Mouse (Mus musculus) MEL (cell line): ENCODE results near the gene Suclg2. TPM values are rescaled to one million over a fixed set of nuclear protein-coding genes. Genes with fewer than 3 reads are reported as not detected.

Source experiments
- DNase-seq: peaks from one replicate; pipeline ENCODE4 v3.0.0; 2011; ENCODE audit warnings: low read depth, low spot score
- H3K27ac ChIP-seq: 2 replicates; pipeline ENCODE4 v1.5.1; 2012; ENCODE audit warnings: low read depth, mild to moderate bottlenecking, control low read depth, low read length, moderate library complexity; ENCODE audit not compliant: control insufficient read depth
- H3K27me3 ChIP-seq, 2 experiments: fragments of 150-350 bp in 1 of 2; sonication (generic) in 1 of 2; 2 replicates each; pipeline ENCODE4 v1.6.1; 2012; ENCODE audit warnings: low read length in 2 of 2, mild to moderate bottlenecking in 2 of 2, improper control_type of control experiment in 1 of 2, moderate library complexity in 1 of 2; ENCODE audit not compliant: insufficient read depth in 2 of 2, control insufficient read depth in 1 of 2
- H3K36me3 ChIP-seq, 2 experiments: 2 replicates each; pipeline ENCODE4 v1.6.1; 2012 to 2014; ENCODE audit warnings: low read length in 2 of 2, improper control_type of control experiment in 1 of 2, inconsistent platforms in 1 of 2, mild to moderate bottlenecking in 1 of 2; ENCODE audit not compliant: insufficient read depth in 2 of 2, control insufficient read depth in 1 of 2
- H3K4me1 ChIP-seq, 2 experiments: fragments of 150-350 bp in 1 of 2; sonication (generic) in 1 of 2; 2 replicates each; pipeline ENCODE4 v1.6.1; 2012; ENCODE audit warnings: low read length in 2 of 2, improper control_type of control experiment in 1 of 2, mild to moderate bottlenecking in 1 of 2; ENCODE audit not compliant: insufficient read depth in 2 of 2, control insufficient read depth in 1 of 2
- H3K4me3 ChIP-seq, 2 experiments: fragments of 150-350 bp in 1 of 2; sonication (generic) in 1 of 2; 2 replicates each; pipeline ENCODE4 v1.5.1; 2012; ENCODE audit warnings: low read depth in 2 of 2, low read length in 2 of 2, mild to moderate bottlenecking in 2 of 2, moderate library complexity in 2 of 2, control low read depth in 1 of 2, improper control_type of control experiment in 1 of 2; ENCODE audit not compliant: control insufficient read depth in 1 of 2, insufficient read depth in 1 of 2
- H3K79me2 ChIP-seq: 2 replicates; pipeline ENCODE4 v1.6.1; 2012; ENCODE audit warnings: mild to moderate bottlenecking, low read length, moderate library complexity; ENCODE audit not compliant: control insufficient read depth, poor library complexity, insufficient read depth
- H3K9ac ChIP-seq: 2 replicates; pipeline ENCODE4 v1.6.1; 2012; ENCODE audit warnings: low read depth, mild to moderate bottlenecking, control low read depth, low read length, moderate library complexity; ENCODE audit not compliant: control insufficient read depth, poor library complexity, severe bottlenecking
- H3K9me3 ChIP-seq: fragments of 150-350 bp; sonication (generic); replicated peaks from 2 replicates; pipeline ENCODE4 v1.6.1; 2012; ENCODE audit warnings: mild to moderate bottlenecking, low read length, improper control_type of control experiment, moderate library complexity; ENCODE audit not compliant: insufficient read depth
- CHD1 ChIP-seq: IDR thresholded peaks from 2 replicates; pipeline ENCODE4 v1.6.1; 2012; ENCODE audit warnings: low read depth, mild to moderate bottlenecking, inconsistent platforms, low read length, improper control_type of control experiment
- CHD2 ChIP-seq: IDR thresholded peaks from 2 replicates; pipeline ENCODE4 v1.6.1; 2011; ENCODE audit warnings: low read length, improper control_type of control experiment
- CTCF ChIP-seq, 3 experiments: IDR thresholded peaks in 2 of 3; conservative IDR thresholded peaks in 1 of 3; 2 replicates each; pipeline ENCODE4 v1.5.1; 2011 to 2012; ENCODE audit warnings: low read length in 3 of 3, low read depth in 2 of 3, mild to moderate bottlenecking in 2 of 3, improper control_type of control experiment in 1 of 3, inconsistent platforms in 1 of 3, mixed read lengths in 1 of 3, moderate library complexity in 1 of 3; ENCODE audit not compliant: control insufficient read depth in 1 of 3, insufficient read depth in 1 of 3, poor library complexity in 1 of 3, severe bottlenecking in 1 of 3
- ELF1 ChIP-seq: IDR thresholded peaks from 2 replicates; pipeline ENCODE4 v1.6.1; 2014; ENCODE audit warnings: low read depth, mild to moderate bottlenecking, inconsistent platforms, low read length, improper control_type of control experiment, moderate library complexity
- ETS1 ChIP-seq: IDR thresholded peaks from 2 replicates; pipeline ENCODE4 v1.6.1; 2012; ENCODE audit warnings: low read depth, mild to moderate bottlenecking, inconsistent platforms, low read length, improper control_type of control experiment, moderate library complexity
- GATA1 ChIP-seq: IDR thresholded peaks from 2 replicates; pipeline ENCODE4 v1.6.1; 2011; ENCODE audit warnings: low read depth, low read length, improper control_type of control experiment
- HCFC1 ChIP-seq: IDR thresholded peaks from 2 replicates; pipeline ENCODE4 v1.6.1; 2012; ENCODE audit warnings: low read depth, mild to moderate bottlenecking, inconsistent platforms, low read length, improper control_type of control experiment, moderate library complexity
- MAX ChIP-seq: IDR thresholded peaks from 2 replicates; pipeline ENCODE4 v1.6.1; 2011; ENCODE audit warnings: low read length, improper control_type of control experiment
- MAZ ChIP-seq: IDR thresholded peaks from 2 replicates; pipeline ENCODE4 v1.6.1; 2012; ENCODE audit warnings: low read depth, mild to moderate bottlenecking, inconsistent platforms, low read length, improper control_type of control experiment
- MEF2A ChIP-seq: IDR thresholded peaks from 2 replicates; pipeline ENCODE4 v1.6.1; 2014; ENCODE audit warnings: low read depth, mild to moderate bottlenecking, inconsistent platforms, low read length, improper control_type of control experiment; ENCODE audit not compliant: poor library complexity, insufficient replicate concordance, severe bottlenecking; ENCODE audit errors: extremely low read depth
- MYB ChIP-seq: IDR thresholded peaks from 2 replicates; pipeline ENCODE4 v1.6.1; 2011; ENCODE audit warnings: mild to moderate bottlenecking, low read depth, low read length, improper control_type of control experiment
- MYC ChIP-seq: IDR thresholded peaks from 2 replicates; pipeline ENCODE4 v1.6.1; 2011; ENCODE audit warnings: low read depth, mild to moderate bottlenecking, low read length, improper control_type of control experiment, moderate library complexity
- NRF1 ChIP-seq: IDR thresholded peaks from 2 replicates; pipeline ENCODE4 v1.6.1; 2014; ENCODE audit warnings: low read depth, mild to moderate bottlenecking, inconsistent platforms, low read length, improper control_type of control experiment, moderate library complexity; ENCODE audit not compliant: poor library complexity, insufficient read depth, severe bottlenecking
- RAD21 ChIP-seq: IDR thresholded peaks from 2 replicates; pipeline ENCODE4 v1.6.1; 2011; ENCODE audit warnings: mild to moderate bottlenecking, low read depth, low read length, improper control_type of control experiment
- RCOR1 ChIP-seq: IDR thresholded peaks from 2 replicates; pipeline ENCODE4 v1.6.1; 2012; ENCODE audit warnings: low read depth, mild to moderate bottlenecking, inconsistent platforms, low read length, improper control_type of control experiment
- SIN3A ChIP-seq: IDR thresholded peaks from 2 replicates; pipeline ENCODE4 v1.6.1; 2012; ENCODE audit warnings: low read length, improper control_type of control experiment, inconsistent platforms
- SMC3 ChIP-seq: IDR thresholded peaks from 2 replicates; pipeline ENCODE4 v1.6.1; 2011; ENCODE audit warnings: low read depth, low read length, improper control_type of control experiment
- TAL1 ChIP-seq: IDR thresholded peaks from 2 replicates; pipeline ENCODE4 v1.6.1; 2012; ENCODE audit warnings: mild to moderate bottlenecking, inconsistent platforms, low read length, moderate library complexity, mixed read lengths
- TBP ChIP-seq: IDR thresholded peaks from 2 replicates; pipeline ENCODE4 v1.8.0; 2011; ENCODE audit warnings: low read depth, low read length, improper control_type of control experiment
- TCF12 ChIP-seq: IDR thresholded peaks from 2 replicates; pipeline ENCODE4 v1.6.1; 2014; ENCODE audit warnings: low read depth, mild to moderate bottlenecking, inconsistent platforms, low read length, improper control_type of control experiment, moderate library complexity
- UBTF ChIP-seq: IDR thresholded peaks from 2 replicates; pipeline ENCODE4 v1.6.1; 2012; ENCODE audit warnings: low read depth, mild to moderate bottlenecking, inconsistent platforms, low read length, improper control_type of control experiment, moderate library complexity, borderline replicate concordance; ENCODE audit not compliant: insufficient read depth
- USF1 ChIP-seq: IDR thresholded peaks from 2 replicates; pipeline ENCODE4 v1.6.1; 2014; ENCODE audit warnings: low read depth, mild to moderate bottlenecking, inconsistent platforms, low read length, improper control_type of control experiment, moderate library complexity
- ZC3H11A ChIP-seq: IDR thresholded peaks from 2 replicates; pipeline ENCODE4 v1.6.1; 2012; ENCODE audit warnings: low read depth, mild to moderate bottlenecking, inconsistent platforms, low read length, improper control_type of control experiment
- ZKSCAN1 ChIP-seq: IDR thresholded peaks from 2 replicates; pipeline ENCODE4 v1.6.1; 2012; ENCODE audit warnings: low read depth, mild to moderate bottlenecking, inconsistent platforms, low read length, improper control_type of control experiment, moderate library complexity
- ZMIZ1 ChIP-seq: IDR thresholded peaks from 2 replicates; pipeline ENCODE4 v1.6.1; 2012; ENCODE audit warnings: low read depth, mild to moderate bottlenecking, inconsistent platforms, low read length, improper control_type of control experiment, moderate library complexity
- ZNF384 ChIP-seq: IDR thresholded peaks from 2 replicates; pipeline ENCODE4 v1.6.1; 2012; ENCODE audit warnings: low read depth, mild to moderate bottlenecking, inconsistent platforms, low read length, improper control_type of control experiment
- polyA plus RNA-seq, 2 experiments: library from polyadenylated mRNA; stranded (reverse) in 1 of 2; unstranded in 1 of 2; fragments of >175 nt in 1 of 2; fragments of >200 nt in 1 of 2; gene quantifications; 2 replicates each; pipeline versions ENCODE4 v1.2.1 to v1.2.4; 2012; ENCODE audit warnings: low replicate concordance in 2 of 2, low read depth in 1 of 2; ENCODE audit not compliant: insufficient read length in 2 of 2, insufficient read depth in 1 of 2, missing spikeins in 1 of 2
- total RNA-seq: library from RNA; depleted of rRNA; stranded (reverse); fragments of 300-350 nt; gene quantifications from 2 replicates; pipeline ENCODE4 v1.2.3, GENCODE M21; 2012

Gene Suclg2
- total and polyA plus RNA-seq, 3 experiments: 40.0 to 46.5 TPM; not detected in 1

GRCm38 (mm10) chr6:95484183-95484818 lies 234.3 kb downstream of the Suclg2 start:
- H3K27ac ChIP-seq: no peak overlapping the region
- H3K4me3 ChIP-seq: no peak overlapping the region
- no peaks in the 10 kb centered on the region for H3K9me3 ChIP-seq
- no peak overlapping the region for H3K9ac ChIP-seq
- no peaks in the 10 kb centered on the region for H3K27me3 ChIP-seq
- DNase-seq: peak; percentile 28
- no peaks in the 10 kb centered on the region for H3K4me1 ChIP-seq
- H3K36me3 ChIP-seq: no peaks in the 10 kb centered on the region
- H3K79me2 ChIP-seq: no peaks in the 10 kb centered on the region
- TF ChIP-seq CTCF (IDR thresholded peaks at IDR 0.05 in 2 of 3, conservative IDR thresholded peaks at IDR 0.05 in 1 of 3; ENCODE audit: control insufficient read depth in 1 of 3, insufficient read depth in 1 of 3, low read depth in 2 of 3, low read length in 3 of 3, poor library complexity in 1 of 3, severe bottlenecking in 1 of 3) (peak in 2 of 3 experiments; percentile 1 to 45; a peak in 2 of 6 replicates), MYB (no peak), USF1 (no peak), MAZ (no peak), ETS1 (no peak), HCFC1 (no peak), MYC (no peak), MEF2A (no peak), SMC3 (peak; percentile 51), RCOR1 (no peak), NRF1 (no peak), SIN3A (no peak), UBTF (no peak), CHD2 (no peak), TCF12 (no peak), ELF1 (no peak), ZNF384 (no peak), TBP (no peak), RAD21 (peak; percentile 52), TAL1 (no peak), CHD1 (no peak), ZC3H11A (no peak), GATA1 (no peak), MAX (no peak), ZMIZ1 (no peak), ZKSCAN1 (no peak)
